Mouse (Mus musculus) ES-E14 (cell line): Measurements from ENCODE around the gene Shisa7. TPM values are rescaled to one million over a fixed set of nuclear protein-coding genes. Genes with fewer than 3 reads are reported as not detected.

Experiments used
- DNase-seq: peaks from one replicate; pipeline ENCODE4 v3.0.0-alpha.2; 2013; ENCODE audit warnings: low read depth, low spot score
- H3K27ac ChIP-seq: 2 replicates; pipeline ENCODE4 v1.5.1; 2012; ENCODE audit warnings: low read depth, mild to moderate bottlenecking, low read length, moderate library complexity, mixed read lengths; ENCODE audit not compliant: poor library complexity, insufficient read depth, severe bottlenecking
- H3K36me3 ChIP-seq: 2 replicates; pipeline ENCODE4 v1.6.1; 2012; ENCODE audit warnings: mild to moderate bottlenecking, low read length, moderate library complexity, mixed read lengths; ENCODE audit not compliant: control insufficient read depth, poor library complexity, insufficient read depth, severe bottlenecking
- H3K4me1 ChIP-seq, 2 experiments: fragments of 150-350 bp in 1 of 2; sonication (generic) in 1 of 2; 2 replicates each; pipeline ENCODE4 v1.6.1; 2012; ENCODE audit warnings: low read length in 2 of 2, mild to moderate bottlenecking in 1 of 2, mixed read lengths in 1 of 2; ENCODE audit not compliant: control insufficient read depth in 2 of 2, insufficient read depth in 2 of 2, poor library complexity in 1 of 2
- H3K4me3 ChIP-seq, 2 experiments: fragments of 150-350 bp in 1 of 2; sonication (generic) in 1 of 2; 2 replicates each; pipeline ENCODE4 v1.5.1; 2012; ENCODE audit warnings: low read length in 2 of 2, low read depth in 1 of 2, mild to moderate bottlenecking in 1 of 2, mixed read lengths in 1 of 2; ENCODE audit not compliant: insufficient read depth in 1 of 2, poor library complexity in 1 of 2, severe bottlenecking in 1 of 2
- H3K9ac ChIP-seq: 2 replicates; pipeline ENCODE4 v1.6.1; 2012; ENCODE audit warnings: low read depth, mild to moderate bottlenecking, low read length, mixed read lengths; ENCODE audit not compliant: poor library complexity, insufficient read depth, severe bottlenecking
- H3K9me3 ChIP-seq: fragments of 150-350 bp; sonication (generic); 2 replicates; pipeline ENCODE4 v1.6.1; 2012; ENCODE audit warnings: low read depth, mild to moderate bottlenecking, low read length; ENCODE audit not compliant: control insufficient read depth, insufficient read depth
- CHD2 ChIP-seq: IDR thresholded peaks from 2 replicates; pipeline ENCODE4 v1.6.1; 2014; ENCODE audit warnings: mild to moderate bottlenecking, low read depth, low read length, inconsistent platforms
- HCFC1 ChIP-seq: IDR thresholded peaks from 2 replicates; pipeline ENCODE4 v1.6.1; 2012; ENCODE audit warnings: low read length, inconsistent platforms, borderline replicate concordance; ENCODE audit not compliant: insufficient read depth
- MAFK ChIP-seq: IDR thresholded peaks from 2 replicates; pipeline ENCODE4 v1.6.1; 2014; ENCODE audit warnings: mild to moderate bottlenecking, low read depth, low read length, inconsistent platforms; ENCODE audit not compliant: insufficient read depth
- ZC3H11A ChIP-seq: IDR thresholded peaks from 2 replicates; pipeline ENCODE4 v1.6.1; 2012; ENCODE audit warnings: low read depth, mild to moderate bottlenecking, inconsistent platforms, low read length, borderline replicate concordance
- ZNF384 ChIP-seq: IDR thresholded peaks from 2 replicates; pipeline ENCODE4 v1.6.1; 2012; ENCODE audit warnings: low read depth, low read length, inconsistent platforms
- in situ Hi-C, 2 experiments: fragments of 600-800 bp; cut with MboI; formaldehyde crosslinking; loops; one replicate each; pipeline ENCODE4 v1.15.1; 2025; ENCODE audit warnings: low sequenced_read_pairs in 2 of 2, inconsistent platforms in 1 of 2; ENCODE audit not compliant: unreplicated experiment in 2 of 2
- total RNA-seq: library from RNA; depleted of rRNA; stranded (reverse); fragments of 300-350 nt; gene quantifications from 2 replicates; pipeline ENCODE4 v1.2.3, GENCODE M21; 2012

The Shisa7 gene
- total RNA-seq, 1 experiment, result 6.9 TPM

DNA sequence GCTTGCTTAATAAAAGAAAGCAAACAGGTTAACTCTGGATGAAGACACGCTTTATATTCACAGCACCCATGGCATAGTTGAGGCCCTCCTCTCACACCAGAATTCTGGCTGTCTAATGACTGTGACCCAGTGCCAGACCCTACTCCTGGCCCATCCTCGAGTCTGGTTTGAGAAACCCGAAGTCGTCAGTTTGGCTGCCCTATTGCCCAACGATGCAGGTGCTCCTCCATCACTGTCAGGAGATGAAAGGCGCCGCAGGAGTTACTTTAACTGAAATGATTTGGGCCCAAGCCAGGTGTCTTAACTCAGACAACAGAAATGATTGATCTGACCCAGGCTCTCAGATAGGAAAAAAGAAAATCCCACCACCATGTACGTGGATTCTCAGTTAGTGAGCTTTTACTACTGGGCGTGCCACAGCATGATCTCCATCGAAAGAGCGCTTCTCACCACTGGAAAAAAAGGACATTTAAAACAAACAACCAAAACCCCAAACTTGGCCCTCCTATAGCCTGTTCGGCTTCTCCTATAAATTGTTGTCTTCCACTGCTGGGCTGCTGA, 15.0 kb upstream of the Shisa7 start:
- no peak overlapping the region for H3K4me3 ChIP-seq
- in situ Hi-C loops, result no loop called here
- no peak overlapping the region for H3K27ac ChIP-seq
- H3K4me1 ChIP-seq, result 0 out of 4 replicates have a peak, but pooled peaks cover 0 to 2% of the 10 kb centered on the region in 2 experiments
- no peaks in the 10 kb centered on the region for H3K36me3 ChIP-seq
- DNase-seq, result no peak
- no peak overlapping the region for H3K9ac ChIP-seq
- TF ChIP-seq MAFK, result no peak
- no peak for TF ChIP-seq CHD2
- TF ChIP-seq ZC3H11A, result no peak
- no peak for TF ChIP-seq ZNF384
- no peak for TF ChIP-seq HCFC1
- no peaks in the 10 kb centered on the region for H3K9me3 ChIP-seq

DNA sequence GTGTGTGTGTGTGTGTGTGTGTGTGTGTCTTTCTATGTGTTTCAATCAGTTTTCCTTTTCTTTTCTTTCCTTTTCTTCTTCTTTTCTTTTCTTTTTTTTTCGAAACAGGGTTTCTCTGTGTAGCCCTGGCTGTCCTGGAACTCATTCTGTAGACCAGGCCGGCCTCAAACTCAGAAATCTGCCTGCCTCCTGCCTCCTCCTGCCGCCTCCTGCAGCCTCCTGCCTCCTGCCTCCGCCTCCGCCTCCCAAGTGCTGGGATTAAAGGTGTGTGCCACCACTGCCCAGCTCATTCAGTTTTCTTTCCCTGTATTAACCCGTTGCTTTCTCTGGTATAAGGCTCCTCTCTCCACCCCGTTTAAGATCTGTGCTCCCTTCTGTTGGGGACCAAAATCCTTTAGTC, 12.8 kb upstream of the Shisa7 start:
- TF ChIP-seq ZNF384, result no peak
- TF ChIP-seq MAFK, result no peak
- no peak for TF ChIP-seq ZC3H11A
- TF ChIP-seq HCFC1, result no peak
- no peak for TF ChIP-seq CHD2
- Histone ChIP-seq H3K9me3 (no peaks in the 10 kb centered on the region), H3K4me3 (no peak overlapping the region), H3K27ac (no peak overlapping the region), H3K9ac (no peak overlapping the region), H3K36me3 (no peaks in the 10 kb centered on the region), H3K4me1 (0 out of 4 replicates have a peak, but pooled peaks cover 0 to 2% of the 10 kb centered on the region in 2 experiments)
- DNase-seq, result no peak
- in situ Hi-C loops, result no loop called here

DNA sequence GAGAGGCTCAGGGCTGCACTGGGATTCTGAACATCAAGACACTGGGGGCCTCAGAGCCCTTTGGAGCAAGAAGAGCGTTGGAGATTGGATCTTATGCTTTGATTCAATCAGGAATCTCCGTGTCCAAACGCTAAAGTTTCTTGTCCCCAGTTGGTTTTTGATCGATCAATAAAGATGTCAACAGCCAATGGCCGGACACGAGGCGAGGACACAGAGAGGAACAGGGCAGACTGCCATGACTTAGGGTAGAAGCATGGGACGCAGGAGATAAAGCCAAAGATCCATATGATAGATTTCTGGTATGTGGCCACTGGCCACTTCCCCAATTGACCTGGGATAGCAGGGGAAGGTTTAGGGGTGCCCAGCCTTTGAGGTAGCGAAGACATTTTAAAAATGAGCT, 12.0 kb upstream of the Shisa7 start:
- Histone ChIP-seq H3K9me3 (no peaks in the 10 kb centered on the region), H3K9ac (no peak overlapping the region), H3K4me1 (0 out of 4 replicates have a peak, but pooled peaks cover 0 to 2% of the 10 kb centered on the region in 2 experiments), H3K4me3 (no peak overlapping the region), H3K27ac (no peak overlapping the region), H3K36me3 (no peaks in the 10 kb centered on the region)
- in situ Hi-C loops, result no loop called here
- TF ChIP-seq ZNF384, result no peak
- no peak for TF ChIP-seq HCFC1
- TF ChIP-seq CHD2, result no peak
- no peak for TF ChIP-seq ZC3H11A
- no peak for TF ChIP-seq MAFK
- DNase-seq, result no peak

DNA sequence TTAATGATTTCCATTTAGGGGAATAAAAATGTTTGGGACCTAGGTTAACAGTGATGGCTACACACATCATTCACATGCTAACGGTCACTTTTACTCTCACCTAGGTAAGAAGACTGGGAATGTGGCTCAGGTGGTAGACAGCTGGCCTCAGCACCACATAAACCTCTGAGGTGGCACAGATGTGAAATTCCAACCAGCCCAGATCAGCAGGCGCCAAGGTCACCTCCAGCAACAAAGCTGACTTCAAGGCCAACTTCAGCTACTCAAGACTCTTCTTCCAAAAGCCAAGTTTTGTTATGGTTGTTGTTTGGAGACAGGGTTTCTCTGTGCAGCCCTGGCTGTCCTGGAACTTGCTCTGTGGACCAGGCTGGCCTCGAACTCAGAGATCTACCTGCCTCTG, 9.1 kb upstream of the Shisa7 start:
- no peak overlapping the region for H3K9ac ChIP-seq
- H3K4me3 ChIP-seq, result no peak overlapping the region
- no peaks in the 10 kb centered on the region for H3K36me3 ChIP-seq
- in situ Hi-C loops, result no loop called here
- 0 out of 4 replicates have a peak, but pooled peaks cover 0 to 2% of the 10 kb centered on the region in 2 experiments for H3K4me1 ChIP-seq
- no peaks in the 10 kb centered on the region for H3K9me3 ChIP-seq
- DNase-seq, result no peak
- no peak for TF ChIP-seq ZC3H11A
- no peak for TF ChIP-seq MAFK
- no peak for TF ChIP-seq ZNF384
- TF ChIP-seq CHD2, result no peak
- no peak for TF ChIP-seq HCFC1
- no peak overlapping the region for H3K27ac ChIP-seq

DNA sequence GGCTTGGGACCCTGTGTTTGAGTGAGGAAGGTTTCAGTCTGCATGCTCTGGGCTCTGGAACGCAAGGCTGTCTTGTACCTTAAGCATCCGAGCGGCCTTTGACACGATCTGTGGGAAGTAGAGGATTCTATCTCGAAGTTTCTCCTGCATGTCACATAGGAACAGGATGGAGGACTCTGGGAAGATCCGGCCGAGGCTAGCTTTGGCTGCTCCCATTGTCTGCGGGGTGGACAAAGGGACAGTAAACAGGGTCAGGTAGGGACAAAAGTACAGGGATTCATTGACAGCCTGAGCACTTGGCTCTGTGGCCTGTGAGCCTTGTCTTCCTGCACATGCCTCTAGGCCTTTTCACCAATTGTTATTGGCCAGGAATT, 6.8 kb upstream of the Shisa7 start:
- H3K36me3 ChIP-seq, result no peaks in the 10 kb centered on the region
- no peaks in the 10 kb centered on the region for H3K4me1 ChIP-seq
- TF ChIP-seq ZC3H11A (no peak), ZNF384 (no peak), HCFC1 (no peak), MAFK (no peak), CHD2 (no peak)
- in situ Hi-C loops, result no loop called here
- DNase-seq, result no peak
- H3K27ac ChIP-seq, result no peak overlapping the region
- H3K4me3 ChIP-seq, result no peak overlapping the region
- no peaks in the 10 kb centered on the region for H3K9me3 ChIP-seq
- no peak overlapping the region for H3K9ac ChIP-seq
